8 mouse cellular contexts compared by ENCODE assay signal in the genomic region with DNA sequence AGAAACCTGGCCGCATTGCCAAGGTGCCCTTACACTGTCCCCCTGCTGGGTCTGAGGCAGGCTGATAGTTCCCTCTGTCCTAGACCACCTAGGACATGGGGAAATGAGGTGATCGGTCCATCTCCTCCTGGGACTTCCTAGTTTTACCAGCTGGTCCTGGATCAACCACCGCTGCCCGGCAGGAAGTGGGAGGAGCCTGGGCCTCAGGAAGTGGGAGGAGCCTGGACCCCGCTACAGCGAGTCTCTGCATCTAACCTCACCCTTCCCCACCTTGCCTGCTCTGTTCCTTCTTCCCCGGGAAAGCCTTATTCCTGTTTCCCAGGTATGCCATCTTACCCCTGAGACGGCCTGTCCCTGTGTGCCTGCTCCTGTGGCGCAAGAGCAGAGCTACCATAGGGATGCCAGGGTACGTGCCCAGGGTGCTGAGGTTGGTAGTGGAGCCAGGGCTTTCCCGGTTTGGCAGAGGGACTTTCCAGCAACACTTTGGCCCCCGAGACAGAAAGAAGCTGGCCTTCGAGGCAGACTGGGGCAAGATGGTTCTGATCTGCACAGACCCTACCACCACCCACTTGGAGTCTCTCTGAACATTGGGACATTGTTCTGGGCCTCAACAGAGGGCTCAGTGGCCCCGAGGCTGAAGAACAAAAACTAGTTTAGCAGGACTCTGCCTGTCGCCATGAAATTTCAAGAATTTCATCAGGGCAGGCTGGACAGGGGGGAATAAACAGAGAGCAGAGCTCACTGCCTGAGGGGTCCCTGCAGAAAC.
DNase-seq lines count a peak whose midpoint lies in the region; ATAC-seq and TF ChIP-seq lines count a peak whose summit lies in the region.

No protein-coding gene starts in this region.

- peaks cover 49% of the 10 kb centered on the region for H3K4me1 ChIP-seq in E14TG2a.4 (replicated peaks; ENCODE audit: low read depth, low read length)
- H3K4me1 ChIP-seq in intestine, embryonic 16.5 days (ENCODE audit: control insufficient read depth, insufficient read depth, low read length) = no peaks in the 10 kb centered on the region

- H3K27me3 ChIP-seq in E14TG2a.4 (ENCODE audit: insufficient read depth, low read length) = no peaks in the 10 kb centered on the region
- H3K27me3 ChIP-seq in intestine, embryonic 16.5 days (replicated peaks; ENCODE audit: control insufficient read depth, insufficient read depth, low read length) = no peaks in the 10 kb centered on the region

- no peak overlapping the region for H3K27ac ChIP-seq in intestine, embryonic 16.5 days (ENCODE audit: low read length)

- peak overlapping the region; percentile 84 for H3K4me3 ChIP-seq in E14TG2a.4 (replicated peaks; ENCODE audit: low read length)
- H3K4me3 ChIP-seq in intestine, embryonic 16.5 days (ENCODE audit: low read length) = peak overlapping the region; percentile 23

- peak overlapping the region; percentile 34; the same call in 1 of the 2 replicates for H3K9ac ChIP-seq in intestine, embryonic 16.5 days (ENCODE audit: low read depth, low read length)

- H3K9me3 ChIP-seq in E14TG2a.4 (ENCODE audit: low read length) = no peaks in the 10 kb centered on the region; the same call in 1 of the 2 replicates
- H3K9me3 ChIP-seq in intestine, embryonic 16.5 days (ENCODE audit: control insufficient read depth, low read length) = no peaks in the 10 kb centered on the region

- WGBS in intestine, embryonic 16.5 days = 50% methylated on average over 15 of the region's 15 CpGs

- H3K36me3 ChIP-seq in E14TG2a.4 (ENCODE audit: insufficient read depth, low read length) = peaks cover 32% of the 10 kb centered on the region
- no peaks in the 10 kb centered on the region for H3K36me3 ChIP-seq in intestine, embryonic 16.5 days (ENCODE audit: control insufficient read depth, insufficient read depth, low read length)

- no peak for TF ChIP-seq CTCF in E14TG2a.4 (conservative IDR thresholded peaks at IDR 0.05; ENCODE audit: low read length)

- ATAC-seq in intestine, embryonic 16.5 days = no peak
- ATAC-seq in megakaryocyte, adult 5-6 weeks (ENCODE audit: poor library complexity, severe bottlenecking) = peak; percentile 27

- DNase-seq in embryo, embryonic 9.5 days (ENCODE audit: extremely low spot score) = peak; percentile 51
- no peak for DNase-seq in embryo, embryonic 10.5 days (ENCODE audit: low spot score)
- DNase-seq in T-cell, adult 2 months (ENCODE audit: low spot score) = no peak
- no peak for DNase-seq in layer of hippocampus, adult 11-12 months (ENCODE audit: low spot score)
- DNase-seq in right cerebral cortex, postnatal 25 days = no peak

- H3K4me2 ChIP-seq in intestine, embryonic 16.5 days (ENCODE audit: low read depth, low read length) = peak overlapping the region; percentile 17; the same call in 1 of the 2 replicates
